Mouse (Mus musculus) adrenal gland, adult (tissue): ENCODE measurements around the gene Fzd7.
A peak's percentile ranks its signal among the peaks of the same experiment; 100 is the strongest.

Experiments used
- DNase-seq, 2 experiments: peaks; one replicate each; pipeline ENCODE4 v3.0.0; 2022 to 2023; ENCODE audit warnings: low spot score in 1 of 2; ENCODE audit not compliant: inconsistent age in 2 of 2

Fzd7 gene

DNA sequence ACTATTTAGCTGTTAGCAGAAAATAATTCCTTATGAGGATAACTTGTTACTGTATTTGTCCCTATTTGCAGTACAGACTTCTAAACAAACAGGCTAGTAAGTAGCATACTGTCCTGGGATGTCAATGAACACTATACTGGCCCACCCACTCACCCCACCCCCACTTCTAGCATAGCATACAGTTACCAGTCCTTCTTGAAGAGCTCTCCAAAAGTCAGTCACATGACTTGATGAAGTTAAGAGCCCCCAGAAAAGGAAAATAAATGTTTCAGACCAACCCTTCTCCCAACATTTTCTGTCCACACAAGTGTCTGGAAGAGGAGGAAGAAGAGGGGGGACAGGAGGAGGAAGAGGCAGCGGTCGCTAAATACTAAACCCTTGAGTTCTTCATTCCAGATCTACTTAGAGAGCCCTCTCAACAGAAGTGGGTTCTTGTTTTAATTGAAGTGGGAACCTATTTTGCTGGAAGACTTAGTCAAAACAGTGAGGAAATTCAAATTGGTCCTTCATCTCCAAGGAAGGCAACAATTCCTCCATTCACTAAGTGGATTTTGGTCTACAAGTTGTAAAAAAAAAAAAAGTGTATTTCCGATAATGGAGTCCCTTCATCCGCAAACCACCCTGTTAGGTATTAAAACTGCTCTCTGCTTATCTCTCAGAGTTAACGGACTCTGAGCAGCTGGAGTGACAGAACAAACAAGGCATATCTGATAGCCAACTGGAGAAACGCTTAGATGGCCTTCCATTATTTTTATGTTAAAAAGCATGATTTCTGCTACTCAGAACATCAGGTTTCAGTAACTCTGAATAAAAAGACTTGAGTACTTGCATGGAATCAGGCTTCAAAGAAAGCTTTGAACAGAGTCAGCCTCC is 15.8 kb downstream of the Fzd7 start:
- DNase-seq, result no peak

DNA sequence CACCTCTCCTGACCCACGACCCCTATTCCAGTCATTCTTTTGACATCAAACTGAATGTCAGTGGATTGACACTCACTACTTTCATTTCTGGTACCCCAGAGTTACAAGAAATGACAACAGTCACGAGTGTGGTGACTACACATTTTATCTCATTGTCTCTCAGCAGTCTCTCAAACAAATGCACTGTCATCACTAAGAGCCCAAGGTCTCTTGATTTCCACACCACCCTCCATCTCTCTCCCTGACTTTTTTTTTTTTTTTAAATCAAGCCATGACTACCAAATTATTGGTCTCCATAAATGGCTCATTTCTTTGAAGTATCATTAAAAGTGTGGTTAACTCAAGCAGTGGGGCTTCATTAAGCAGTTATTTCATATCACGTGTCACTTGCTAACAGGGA is 17.1 kb downstream of the Fzd7 start:
- DNase-seq, result peak in 1 of 2 experiments; percentile 50

DNA sequence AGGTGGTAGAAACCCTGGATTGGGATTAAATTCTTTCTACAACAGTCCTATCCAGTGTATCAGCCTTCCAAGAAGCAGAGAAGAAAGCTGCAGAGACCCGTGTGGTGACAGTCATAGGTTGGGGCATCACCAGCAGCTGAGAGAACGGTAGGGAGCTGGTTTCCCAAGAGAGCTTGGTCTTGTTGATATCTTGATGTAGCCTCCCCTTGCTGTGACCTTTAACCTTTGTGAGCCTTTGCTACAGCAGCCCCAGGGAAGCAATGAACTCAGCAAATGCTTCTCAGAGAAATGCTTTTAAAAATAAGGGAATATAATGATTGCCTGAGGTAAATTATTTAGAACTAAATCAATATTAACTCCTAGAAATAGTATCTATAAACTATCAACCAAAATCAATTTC is 20.1 kb downstream of the Fzd7 start:
- no peak for DNase-seq

DNA sequence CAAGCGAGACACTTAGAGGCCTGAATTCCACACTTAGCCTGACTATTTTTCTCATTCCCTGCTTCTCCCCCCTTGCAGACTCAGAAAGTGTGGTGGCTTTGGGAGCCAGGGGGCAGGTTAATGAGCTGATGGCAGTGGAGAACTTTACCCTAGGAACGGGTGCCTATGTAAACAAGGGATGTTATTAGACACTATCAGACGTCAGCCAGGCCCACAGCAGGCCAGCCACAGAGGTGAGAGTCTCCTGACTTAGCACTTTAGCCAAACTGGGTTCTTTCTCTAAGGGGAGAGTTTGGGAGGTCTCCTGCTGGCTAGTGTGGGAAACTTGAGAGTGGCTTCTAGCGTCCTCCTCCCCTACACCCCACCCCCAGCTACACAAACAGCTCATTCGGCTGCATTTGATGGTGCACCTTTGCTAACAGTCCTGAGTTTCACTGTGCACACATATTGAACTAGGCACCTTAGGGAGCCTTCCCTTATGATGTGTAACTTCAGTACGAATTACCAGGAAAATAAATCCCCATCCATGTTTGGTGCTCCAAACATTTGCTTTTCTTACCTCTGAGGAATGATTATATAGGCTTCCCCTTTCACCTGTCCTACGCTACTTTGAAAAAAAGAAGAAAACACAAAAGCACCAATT is 21.6 kb downstream of the Fzd7 start:
- no peak for DNase-seq

DNA sequence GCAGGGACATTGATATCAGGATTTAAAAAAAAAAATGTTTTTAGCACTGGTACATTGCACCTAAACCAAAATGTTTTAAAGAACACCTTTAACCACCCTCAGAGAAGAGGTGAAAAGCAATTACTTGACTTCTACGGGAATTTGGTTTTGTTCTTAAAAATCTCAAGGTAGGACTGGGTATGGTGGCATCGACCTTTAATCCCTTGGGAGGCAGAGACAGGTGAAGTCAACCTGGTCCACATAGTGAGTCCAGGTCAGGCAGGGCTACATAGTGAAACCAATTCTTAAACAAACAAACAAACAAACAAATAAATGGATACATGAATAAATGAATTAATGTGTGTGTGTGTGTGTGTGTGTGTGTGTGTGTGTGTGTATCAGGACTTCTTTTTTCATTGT is 22.1 kb downstream of the Fzd7 start:
- DNase-seq, result no peak

DNA sequence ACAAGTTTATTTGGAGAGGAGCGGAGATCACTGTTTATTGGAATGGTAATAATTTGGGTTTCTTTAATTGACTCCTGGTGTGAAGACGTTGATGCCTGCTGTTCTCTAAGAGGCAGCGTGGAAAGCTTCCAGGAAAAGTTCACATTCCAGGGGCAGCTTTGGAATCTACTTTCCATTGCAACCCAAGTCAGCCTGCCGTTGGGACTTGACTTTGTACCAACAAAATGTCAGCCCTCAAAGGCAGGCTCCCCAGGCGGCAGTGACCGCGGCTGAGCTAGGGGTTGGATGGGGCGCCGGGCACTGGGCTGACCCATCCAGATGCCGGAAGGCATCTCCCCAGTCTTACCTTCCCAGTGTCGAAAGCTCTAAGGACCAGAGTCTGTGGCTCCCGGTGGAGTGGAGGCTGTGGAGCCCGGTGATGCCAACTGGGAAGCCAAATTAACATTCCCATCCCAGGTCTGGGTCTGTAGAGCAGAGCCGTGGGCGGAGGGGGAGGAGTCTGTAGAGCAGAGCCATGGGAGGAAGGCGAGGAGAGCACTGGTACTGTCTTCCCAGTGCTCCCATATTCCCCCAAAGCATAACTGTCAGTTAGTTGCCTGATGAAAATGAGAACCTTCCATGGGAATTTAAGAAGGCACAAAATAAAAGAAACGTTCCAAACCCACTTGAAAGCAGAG is 26.4 kb downstream of the Fzd7 start:
- DNase-seq, result no peak

DNA sequence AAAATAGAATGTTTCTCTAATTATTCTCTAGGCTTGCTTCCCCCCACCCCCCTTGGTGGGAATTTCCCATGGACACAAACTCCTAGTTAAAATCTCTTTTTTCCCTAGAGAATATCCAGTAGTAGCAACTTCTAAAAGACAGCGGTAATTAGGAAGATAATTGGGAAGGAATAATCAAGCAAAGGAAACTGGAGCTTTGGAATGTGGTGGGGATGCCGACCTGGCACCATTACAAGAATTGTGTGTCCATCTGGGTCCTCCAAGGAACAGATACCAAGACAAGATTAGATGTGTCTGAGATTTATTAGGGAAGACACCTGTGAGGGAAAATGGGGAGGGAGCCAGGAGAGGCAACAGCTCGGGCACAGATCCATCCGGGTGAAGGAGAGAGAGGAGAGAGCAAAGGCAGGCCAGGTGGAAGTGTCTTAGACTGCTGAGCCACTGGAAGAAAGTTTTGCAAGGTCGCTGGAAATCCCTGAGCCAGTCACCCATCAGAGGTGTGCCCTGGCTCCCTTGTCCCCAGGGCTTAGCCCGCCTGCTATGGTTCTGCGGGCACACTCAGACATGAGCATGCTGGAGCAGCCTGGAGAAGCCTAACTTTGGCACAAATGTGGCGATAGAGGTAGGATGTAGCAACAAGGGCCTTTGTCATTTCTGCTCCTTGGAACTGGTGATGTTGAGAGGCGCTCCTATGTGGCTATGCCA is 29.5 kb downstream of the Fzd7 start:
- DNase-seq, result no peak

DNA sequence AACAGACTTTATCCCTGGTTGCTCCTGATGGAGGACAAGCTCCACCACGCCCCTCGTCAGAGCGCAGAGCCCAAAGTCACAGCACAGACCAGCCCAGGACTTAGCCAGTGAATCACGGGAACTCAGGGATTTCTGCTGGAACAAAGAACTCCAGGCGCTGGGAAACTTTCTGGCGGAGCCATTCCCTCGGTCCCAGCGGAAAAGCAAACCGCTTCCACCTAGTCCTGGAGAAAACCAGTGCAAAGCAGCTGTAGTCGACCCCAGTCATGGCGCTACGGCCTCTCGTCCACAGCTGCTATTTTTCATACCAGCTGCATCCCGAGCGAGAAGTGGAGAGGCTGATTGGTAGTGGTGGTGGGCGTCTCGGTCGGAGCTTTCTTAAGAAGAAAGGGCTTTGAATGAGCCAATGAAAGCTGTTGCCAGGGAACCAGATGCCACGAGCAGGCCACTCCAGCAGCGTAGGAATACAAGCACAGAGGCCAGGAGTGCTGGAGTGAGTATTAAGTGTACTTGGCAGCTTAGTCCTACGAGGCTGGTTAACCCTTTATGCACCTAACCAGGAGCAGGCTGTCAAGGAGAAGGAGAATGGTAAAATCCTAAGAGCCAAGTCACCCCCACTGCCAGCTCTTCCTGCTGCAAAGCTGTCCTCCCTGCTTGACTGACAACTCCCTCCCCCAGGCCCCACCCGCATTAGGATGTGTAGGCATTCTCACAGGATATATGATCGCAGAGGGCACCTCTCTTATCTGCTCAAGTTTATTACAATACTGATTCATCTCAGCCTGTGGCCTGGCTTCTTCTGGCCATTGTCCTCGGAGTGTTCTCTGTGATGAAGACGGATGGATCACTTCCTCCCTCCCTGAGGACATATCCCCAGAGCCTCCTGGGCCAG is 34.0 kb downstream of the Fzd7 start, which contains the start of gene Gm973:
Gene Gm973, plus strand, starts transcription at position 239 of the 892 bp plus-strand sequence.
- peak in 1 of 2 experiments; percentile 67 for DNase-seq

DNA sequence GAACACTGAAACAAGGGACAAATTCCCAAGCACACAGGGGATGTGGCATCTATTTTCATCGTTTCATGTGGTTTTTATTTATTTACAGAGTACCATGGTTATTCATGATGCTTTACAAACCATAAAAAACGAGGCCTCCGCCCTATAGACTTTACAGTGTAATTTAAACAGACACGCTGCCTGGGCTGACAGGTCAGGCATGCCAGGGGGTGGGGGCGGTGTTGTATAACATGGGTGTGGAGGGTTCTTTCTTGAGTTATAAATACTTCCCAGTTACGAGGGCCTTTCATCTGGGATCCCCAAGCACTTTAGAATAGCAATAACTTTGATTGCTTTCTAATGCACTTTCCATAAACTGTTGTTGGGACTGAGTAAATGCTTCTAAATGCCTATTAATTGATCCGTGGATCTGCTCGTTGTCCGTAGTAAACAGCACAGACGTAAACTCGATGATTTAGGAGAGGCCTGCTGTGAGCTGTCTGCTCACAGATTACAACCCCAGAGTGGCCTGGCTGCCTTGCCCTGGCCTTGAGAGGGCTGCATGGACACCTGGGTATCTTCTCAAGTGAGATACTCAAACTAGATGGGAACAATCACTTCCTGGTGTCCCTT is 38.1 kb downstream of the Fzd7 start:
- DNase-seq, result no peak

DNA sequence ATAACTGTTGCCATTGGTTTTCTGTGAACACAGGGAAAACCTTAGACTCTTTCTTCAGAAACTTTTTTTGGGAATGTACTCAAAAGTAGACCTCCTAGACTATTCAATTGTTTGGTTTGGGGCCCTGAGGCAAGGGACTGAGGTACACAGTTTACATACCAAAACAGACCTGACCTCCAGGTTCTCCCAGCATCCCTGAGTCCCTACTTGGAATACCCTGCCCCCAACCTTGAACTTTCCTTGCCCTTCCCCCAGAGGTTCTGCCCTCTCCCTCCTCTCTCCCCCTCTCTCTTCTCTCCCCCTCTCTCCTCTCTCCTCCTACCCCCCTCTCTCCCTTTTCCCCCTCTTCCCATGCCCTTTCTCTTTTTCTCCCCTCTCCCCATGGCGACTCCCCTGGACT is 40.2 kb downstream of the Fzd7 start:
- DNase-seq, result no peak

DNA sequence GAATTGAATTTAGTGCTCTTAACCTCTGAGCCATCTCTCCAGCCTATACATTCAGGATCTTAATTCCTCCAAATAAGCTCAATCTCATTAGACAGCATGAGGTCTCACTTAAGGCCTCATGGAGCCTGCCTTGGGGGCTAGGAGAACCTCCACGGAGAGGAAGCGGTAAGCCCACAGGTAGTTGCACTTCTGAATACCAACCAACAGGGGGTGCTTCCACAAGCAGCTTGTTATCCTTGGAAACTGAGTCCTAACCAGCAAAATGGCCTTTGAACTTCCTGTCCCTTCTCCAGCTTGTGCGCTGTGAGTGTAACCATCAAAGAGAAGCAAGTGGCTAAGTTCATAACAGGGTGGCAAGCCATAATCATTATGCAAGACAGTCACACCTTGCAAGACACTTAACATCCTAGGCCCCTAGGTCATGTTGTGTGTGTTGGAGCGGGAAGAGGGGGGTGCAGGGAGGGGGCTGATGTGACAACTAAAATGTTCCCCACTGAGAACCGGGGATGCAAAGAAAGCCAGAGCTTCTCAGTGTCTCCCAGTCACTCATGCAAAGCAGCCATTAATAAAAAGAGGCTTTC is 41.2 kb downstream of the Fzd7 start:
- no peak for DNase-seq

DNA sequence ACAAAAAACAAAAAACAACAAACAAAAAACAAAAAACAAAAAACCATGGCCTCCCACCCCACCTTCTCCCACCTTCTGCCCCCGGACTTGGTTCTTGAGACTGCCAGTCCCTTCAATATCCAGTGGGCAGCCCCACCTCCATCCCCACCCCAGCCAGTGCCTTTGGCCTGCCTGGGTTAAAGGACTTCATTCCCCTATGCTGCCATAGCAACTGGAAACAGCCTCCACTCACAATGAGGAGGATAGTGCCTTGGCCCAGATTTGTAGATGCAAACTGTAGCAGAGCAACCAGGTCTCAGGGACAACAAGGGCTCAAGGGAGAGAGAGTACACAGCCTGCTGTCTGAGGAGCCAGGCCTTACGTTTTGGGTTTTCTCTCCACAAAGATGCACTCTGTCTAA is 41.8 kb downstream of the Fzd7 start:
- DNase-seq, result peak; percentile 9 to 86

DNA sequence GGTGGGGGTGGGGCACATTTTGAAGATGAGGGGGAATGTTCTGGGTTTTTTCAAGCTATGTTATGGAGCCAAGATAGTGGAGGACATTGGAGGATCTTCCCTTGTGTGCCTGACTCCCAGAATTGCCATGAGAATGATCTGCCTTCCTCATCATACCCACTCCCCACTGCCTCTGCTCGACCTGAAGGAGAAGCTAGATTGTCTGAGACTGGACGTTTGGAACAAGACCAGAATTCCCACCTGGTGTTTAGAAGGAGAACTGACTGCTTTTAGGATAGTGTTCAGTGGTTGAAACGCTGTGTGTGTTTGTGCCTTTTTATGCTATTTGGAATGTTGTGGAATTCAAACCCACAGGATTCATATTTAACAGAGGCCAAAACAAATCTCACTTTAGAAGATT is 42.5 kb downstream of the Fzd7 start:
- no peak for DNase-seq

DNA sequence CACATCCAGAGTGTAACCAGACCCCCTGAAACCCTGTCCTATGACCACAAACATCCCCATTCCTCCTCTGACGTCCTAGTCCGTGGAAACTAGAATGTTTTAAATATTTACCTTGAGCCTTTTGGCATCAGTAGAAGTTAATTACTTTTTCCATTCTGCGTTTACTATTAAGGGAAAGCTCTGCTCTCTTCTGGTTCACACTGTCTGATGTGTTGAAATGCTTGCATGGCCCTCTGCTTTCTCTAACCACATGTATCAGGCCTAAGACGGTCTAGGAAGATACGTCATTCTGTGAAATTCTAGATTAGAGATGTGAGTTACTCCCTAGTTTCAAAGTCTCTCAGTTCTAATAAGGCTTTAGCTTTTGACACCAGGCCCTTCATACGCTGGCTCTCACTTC is 45.0 kb downstream of the Fzd7 start:
- DNase-seq, result no peak

DNA sequence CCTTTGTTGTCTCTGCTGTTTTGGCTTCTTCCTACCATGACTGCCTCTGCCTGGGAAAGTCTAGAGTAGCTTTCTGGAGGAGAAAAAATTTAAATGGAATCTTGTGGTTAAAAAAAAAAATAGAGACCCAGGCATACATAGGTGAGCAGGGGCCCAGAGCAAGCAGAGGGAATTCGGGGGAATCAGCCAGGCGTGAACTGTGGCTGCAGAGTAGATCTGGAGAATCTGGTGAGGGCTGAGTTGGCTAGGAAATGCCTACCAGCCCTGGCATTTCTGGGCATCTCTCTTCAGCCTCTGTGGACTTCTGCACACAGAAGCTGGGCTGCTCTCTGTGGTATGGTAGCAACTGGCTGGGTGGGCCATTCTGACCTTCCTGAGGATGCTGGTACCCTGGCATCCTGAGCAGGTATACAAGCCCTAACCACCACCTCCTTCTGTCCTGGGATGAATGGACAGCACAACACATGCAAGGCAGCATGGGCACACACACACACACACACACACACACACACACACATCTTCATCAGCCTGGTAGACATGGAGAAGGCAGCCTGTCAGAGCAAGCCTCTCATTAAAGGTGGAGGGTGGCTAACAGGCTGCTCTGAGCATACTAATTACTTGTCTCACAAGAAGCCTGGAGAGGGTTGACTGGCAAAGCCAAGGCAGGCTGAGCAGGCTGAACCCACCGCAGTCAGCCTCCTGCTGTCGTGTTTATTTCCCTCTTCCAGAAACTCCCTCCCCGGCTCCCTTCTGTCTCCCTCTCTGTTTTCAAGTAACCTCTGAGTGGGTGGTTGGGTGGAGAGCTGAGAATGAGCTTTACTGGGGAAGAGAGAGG is 53.0 kb downstream of the Fzd7 start:
- no peak for DNase-seq
